Mouse (Mus musculus) megakaryocyte, embryonic 14.5 days (primary cell): ENCODE results near the gene Haus3.

ENCODE experiments used
- FLI1 ChIP-seq: IDR thresholded peaks from 2 replicates; pipeline ENCODE4 v1.6.1; 2012; ENCODE audit warnings: low read length, inconsistent platforms, mixed read lengths
- GATA1 ChIP-seq: IDR thresholded peaks from 3 replicates; pipeline ENCODE4 v1.6.1; 2012; ENCODE audit warnings: mixed read lengths, low read length, inconsistent platforms, borderline replicate concordance

- TF ChIP-seq GATA1, result no peak
- no peak for TF ChIP-seq FLI1
These were observed 29.3 kb upstream of the Haus3 start for GRCm38 (mm10) chr5:34198615-34199014.
